Mouse (Mus musculus) heart, adult 18-20 months (tissue): ENCODE measurements around the gene Crocc2. TPM values are rescaled to one million over a fixed set of nuclear protein-coding genes. Genes with fewer than 3 reads are reported as not detected.
"Not testable (repeated sequence)": the region's sequence is repeated elsewhere in the genome, so short reads cannot be mapped to it uniquely, and the experiment has no call there.

ENCODE experiments used
- DNase-seq, 2 experiments: peaks; one replicate each; pipeline ENCODE4 v3.0.0; 2021 to 2022; ENCODE audit warnings: mixed read lengths in 1 of 2
- total RNA-seq, 2 experiments: library from RNA; stranded (reverse); gene quantifications; 2 replicates each; pipeline ENCODE4 v1.2.3; 2021

Gene Crocc2
- total RNA-seq, 2 experiments from 2014 or later: 0.05 to 0.12 TPM

DNA sequence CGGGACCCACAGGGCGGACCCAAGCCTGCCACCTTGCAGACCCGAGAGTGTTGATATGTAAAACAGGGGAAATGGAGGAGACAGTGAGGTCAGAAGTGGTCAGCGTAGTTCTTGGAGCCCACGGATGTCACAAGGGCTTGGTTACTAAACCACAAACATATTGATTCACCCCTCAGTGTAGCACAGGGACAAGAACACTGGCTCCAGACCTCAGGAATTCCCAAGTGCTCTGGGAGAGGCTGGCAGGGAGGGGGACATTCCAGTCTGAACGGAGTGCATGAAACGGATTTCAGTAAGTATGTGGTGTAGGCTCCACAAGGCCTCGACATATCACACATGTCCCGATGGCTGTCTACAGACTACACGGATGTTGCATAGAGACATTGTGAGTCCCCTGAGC lies 6.6 kb upstream of the Crocc2 start:
- DNase-seq: no peak

DNA sequence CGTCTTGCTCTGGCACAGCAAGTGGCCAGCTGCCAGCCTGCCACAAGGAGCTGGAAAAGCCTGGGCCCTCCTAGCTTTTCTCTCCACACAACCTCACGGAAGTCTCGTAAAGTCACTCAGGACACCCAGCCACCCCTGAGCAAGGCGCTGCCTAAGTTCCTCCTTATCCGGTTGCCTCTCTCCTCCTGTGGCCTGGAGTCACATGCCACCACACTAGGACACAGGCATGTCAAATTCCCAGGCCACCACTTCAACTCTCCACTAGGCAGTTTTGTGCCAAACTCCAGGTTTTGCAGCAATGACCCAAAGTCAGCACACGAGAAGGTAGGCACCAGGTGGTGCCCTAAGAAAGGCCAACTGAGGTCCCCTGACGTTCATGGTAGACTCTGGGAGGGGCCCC lies 5.9 kb upstream of the Crocc2 start:
- no peak for DNase-seq

GRCm38 (mm10) chr1:93165447-93165846 lies 3.1 kb upstream of the Crocc2 start:
- no peak for DNase-seq

GRCm38 (mm10) chr1:93166346-93167079 lies 2.0 kb upstream of the Crocc2 start:
- DNase-seq: no peak

- DNase-seq: no peak
Measured at GRCm38 (mm10) chr1:93173665-93174064, 5.1 kb downstream of the Crocc2 start.

DNA sequence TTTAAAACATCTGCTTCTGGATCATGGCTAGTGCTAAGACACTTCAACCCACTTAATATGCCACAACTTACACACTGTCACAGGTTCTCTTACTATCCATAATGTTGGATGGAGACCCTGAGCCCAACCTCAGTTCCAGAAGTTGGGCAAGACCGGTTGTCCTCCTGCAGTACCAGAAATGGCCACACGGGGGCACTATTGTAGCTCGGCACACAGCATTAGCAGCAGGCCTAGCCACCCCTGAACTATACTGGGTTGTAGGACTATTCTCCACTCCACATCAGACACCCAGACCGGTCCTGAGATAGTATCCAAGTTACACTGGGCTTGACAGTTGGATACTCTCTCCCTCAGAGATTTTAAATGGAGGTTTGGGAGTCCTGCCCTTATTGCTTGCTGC lies 5.9 kb downstream of the Crocc2 start:
- peak; percentile 69 to 93 for DNase-seq

GRCm38 (mm10) chr1:93175849-93176248 lies 7.3 kb downstream of the Crocc2 start:
- no peak for DNase-seq

DNA sequence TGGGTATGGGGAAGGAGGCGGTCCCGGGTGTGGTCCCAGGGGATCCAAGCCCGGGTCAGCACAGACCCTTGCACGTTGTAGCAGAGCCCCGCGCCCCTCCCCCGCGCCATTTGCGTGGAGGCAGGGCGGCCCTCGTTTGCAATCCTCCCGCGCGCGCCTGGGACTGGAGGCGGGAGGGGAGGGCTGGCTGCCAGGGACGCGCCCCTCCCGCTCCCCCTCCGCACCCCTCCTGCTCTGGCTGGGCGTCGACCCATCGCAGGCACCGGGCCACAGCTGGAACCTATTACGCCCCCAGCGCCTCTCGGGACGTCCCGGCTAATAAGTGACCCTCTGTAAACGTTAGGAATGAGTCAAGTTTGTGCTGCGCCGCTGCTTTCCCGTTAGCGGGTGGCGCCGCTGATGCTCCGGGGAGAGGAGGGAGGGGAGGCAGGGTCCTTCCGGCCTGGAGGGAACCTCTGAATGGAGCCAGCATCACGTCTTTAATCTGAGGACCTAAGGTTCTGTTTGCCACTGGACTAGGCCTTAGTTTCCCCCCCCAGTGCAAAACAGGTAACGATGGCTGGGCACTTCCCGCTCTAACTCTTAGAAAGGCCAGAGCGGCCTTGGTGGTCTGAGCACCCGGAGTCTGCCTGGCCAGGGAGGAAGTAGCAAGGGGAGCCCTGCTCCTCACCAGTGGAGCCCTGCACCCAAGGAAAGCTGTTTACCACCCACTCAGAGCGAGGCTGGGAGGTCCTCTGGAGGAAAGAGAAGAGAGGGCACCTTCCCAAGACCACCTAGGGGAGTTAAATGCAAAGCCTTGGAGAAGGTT lies 8.2 kb downstream of the Crocc2 start:
- DNase-seq: peak; percentile 67 to 77

- no peak for DNase-seq
Measured at GRCm38 (mm10) chr1:93182281-93182680, 13.8 kb downstream of the Crocc2 start.

DNA sequence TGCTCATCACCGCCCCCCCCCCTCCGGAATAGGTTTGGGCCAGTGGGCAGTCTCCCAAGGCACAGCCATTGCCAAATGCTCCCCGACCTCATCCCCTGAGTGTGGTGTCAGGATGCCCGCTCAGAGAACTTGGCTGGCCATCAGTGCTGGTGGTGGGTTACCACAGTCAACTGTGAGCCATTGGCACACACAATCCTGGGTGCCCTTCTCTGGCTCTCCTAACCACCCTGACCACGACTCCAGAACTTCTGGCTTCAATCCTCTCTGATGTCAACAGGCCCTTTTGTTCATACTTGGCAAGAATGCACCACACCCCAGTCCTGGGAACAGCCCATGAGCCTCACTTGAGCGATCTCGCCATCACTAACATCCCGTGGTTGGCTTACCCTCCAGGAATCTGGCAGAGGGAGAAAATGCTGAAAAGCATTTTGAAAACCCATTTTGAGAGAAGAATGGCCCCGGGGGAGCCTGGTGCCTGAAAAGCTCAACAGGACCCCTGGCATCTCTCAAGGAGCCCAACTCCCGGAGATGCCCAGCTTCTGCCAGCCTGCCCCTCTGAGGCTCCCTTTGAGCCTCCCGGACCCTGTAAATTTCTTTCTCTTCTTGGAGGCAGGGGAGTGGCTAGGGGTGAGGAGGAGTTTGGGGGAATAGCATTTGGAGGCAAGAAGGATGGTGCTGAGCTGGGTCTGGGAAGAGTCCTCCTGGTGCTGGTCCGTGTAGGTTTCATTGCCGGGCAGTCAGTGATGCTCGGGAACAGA lies 15.7 kb downstream of the Crocc2 start:
- peak; percentile 19 to 27 for DNase-seq

DNA sequence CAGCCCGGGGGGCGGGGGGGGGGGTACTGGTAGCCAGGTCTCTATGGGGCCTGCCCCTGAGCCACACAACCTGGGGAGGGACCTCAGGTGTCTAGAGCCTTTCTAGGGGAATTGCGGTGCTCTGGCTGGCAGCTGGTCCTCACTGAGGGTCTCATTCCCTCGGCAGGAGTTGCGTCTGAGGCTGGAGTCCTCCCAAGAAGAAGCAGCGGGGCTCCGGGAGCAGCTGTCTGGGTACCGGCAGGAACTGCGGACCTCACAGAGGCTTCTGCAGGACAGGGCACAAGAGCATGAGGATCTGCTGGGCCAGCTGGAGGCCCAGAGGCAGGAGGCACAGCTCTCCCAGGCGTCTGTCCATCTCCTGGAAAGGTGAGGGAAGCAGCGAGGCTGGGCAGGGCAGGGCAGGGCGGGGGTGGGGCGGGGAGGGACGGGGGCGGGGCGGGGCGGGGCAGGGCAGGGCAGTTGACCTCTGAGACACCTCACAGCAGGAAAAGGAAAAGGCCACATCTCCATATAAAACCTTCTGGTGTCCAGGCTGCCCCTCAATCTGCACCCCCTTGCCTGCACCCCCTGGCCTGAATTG lies 22.3 kb downstream of the Crocc2 start:
- DNase-seq: no peak

- no peak for DNase-seq
Measured at GRCm38 (mm10) chr1:93194961-93195360, 26.4 kb downstream of the Crocc2 start.

DNA sequence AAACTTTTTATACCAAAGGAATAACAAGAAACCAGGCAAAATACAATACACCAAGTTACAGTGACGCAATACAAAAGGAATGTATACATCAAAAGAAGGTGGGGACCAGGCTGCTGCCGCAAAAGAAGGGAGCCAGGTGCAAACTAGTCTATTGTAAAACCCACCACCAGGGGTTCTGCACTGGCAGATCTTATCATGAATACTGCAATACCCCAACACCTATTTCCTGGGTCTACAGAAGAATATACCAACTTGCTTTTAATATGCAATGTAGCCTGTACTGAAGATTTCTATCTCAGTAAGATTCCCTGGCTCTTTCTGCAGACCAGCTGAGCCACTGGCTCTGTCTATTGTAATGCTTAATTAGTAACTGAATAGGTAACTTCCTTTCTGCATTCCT lies 28.9 kb downstream of the Crocc2 start:
- not testable (repeated sequence) for DNase-seq

- no peak for DNase-seq
Measured at GRCm38 (mm10) chr1:93197916-93198315, 29.4 kb downstream of the Crocc2 start.

DNA sequence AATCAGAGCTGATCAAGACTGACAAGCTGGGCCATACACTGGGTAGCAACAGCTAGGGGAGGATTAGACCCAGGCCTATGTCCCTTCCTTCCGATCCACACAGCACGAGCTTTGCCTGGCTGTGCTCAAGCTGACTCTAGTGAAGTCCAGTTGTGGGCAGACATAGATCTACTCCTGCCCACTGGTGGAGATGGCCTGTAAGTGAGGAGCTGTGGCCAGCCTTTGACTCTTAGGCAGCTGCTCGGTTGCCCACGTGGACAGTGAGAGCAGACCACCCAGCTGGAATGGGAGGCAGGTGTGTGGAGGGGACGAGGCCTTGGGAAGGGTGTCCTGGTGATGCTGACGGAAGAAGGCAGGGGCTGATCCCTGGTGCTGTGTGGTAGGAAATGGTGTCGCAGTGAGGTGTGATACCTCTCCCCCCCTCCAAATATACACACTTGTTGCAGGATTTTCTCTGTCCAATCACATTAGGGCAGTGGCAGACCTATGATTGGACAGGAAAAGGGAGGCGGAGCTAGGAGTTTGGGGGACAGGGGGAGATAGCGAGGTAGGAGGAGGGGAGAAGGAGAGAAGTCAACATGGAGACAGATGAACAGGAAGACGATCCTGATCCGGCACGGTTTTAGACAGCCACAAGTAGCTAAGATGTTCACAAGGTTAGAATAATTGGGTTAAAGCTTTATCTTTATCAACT lies 37.9 kb downstream of the Crocc2 start:
- no peak for DNase-seq

GRCm38 (mm10) chr1:93207536-93208064 lies 39.1 kb downstream of the Crocc2 start:
- peak in 1 of 2 experiments; percentile 26 for DNase-seq

- DNase-seq: peak; percentile 83 to 91
Measured at GRCm38 (mm10) chr1:93210213-93210641, 41.7 kb downstream of the Crocc2 start.

DNA sequence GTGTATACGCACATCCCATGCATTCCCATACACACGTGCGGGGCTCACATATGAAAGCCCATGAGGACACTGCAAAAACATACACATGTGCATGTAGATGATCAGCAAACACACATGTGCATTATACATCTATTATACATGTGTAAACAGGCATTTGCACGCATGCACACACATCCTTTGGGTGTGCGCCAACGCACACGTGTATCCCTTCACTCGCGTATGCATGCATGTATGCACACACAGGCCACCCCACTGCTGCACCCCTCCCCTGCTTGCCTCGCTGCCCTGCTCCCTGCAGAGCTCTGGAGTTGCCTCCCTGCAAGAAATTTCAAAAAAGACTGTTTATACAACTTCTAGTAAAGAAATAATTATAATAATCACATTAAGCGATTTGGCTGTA lies 42.5 kb downstream of the Crocc2 start:
- DNase-seq: no peak

GRCm38 (mm10) chr1:93211549-93212220 lies 43.2 kb downstream of the Crocc2 start:
- DNase-seq: peak; percentile 65 to 72

- no peak for DNase-seq
Measured at GRCm38 (mm10) chr1:93212441-93212840, 43.9 kb downstream of the Crocc2 start.

GRCm38 (mm10) chr1:93214612-93215011 lies 46.1 kb downstream of the Crocc2 start:
- no peak for DNase-seq
